Mouse (Mus musculus) brain, embryonic 14.5 days (tissue): ENCODE data around the gene Pex26.

ENCODE experiments used
- CTCF ChIP-seq: fragments of 200-500 bp; IDR thresholded peaks from 2 replicates; pipeline ENCODE4 v1.5.1; 2012; ENCODE audit warnings: inconsistent platforms, mild to moderate bottlenecking, moderate library complexity, borderline replicate concordance; ENCODE audit not compliant: insufficient read depth, insufficient read length; ENCODE audit errors: extremely low read depth
- POLR2A ChIP-seq: fragments of 200-500 bp; IDR thresholded peaks from 2 replicates; pipeline ENCODE4 v1.6.1; 2012; ENCODE audit warnings: mild to moderate bottlenecking, inconsistent platforms, borderline replicate concordance; ENCODE audit not compliant: poor library complexity, insufficient read depth, insufficient read length, severe bottlenecking; ENCODE audit errors: extremely low read depth

- TF ChIP-seq CTCF, result no peak
- TF ChIP-seq POLR2A, result no peak
Measured at GRCm38 (mm10) chr6:121243161-121243560, 59.7 kb downstream of the Pex26 start.
